Mouse (Mus musculus): ENCODE data around the gene Borcs5.

Gene Borcs5

DNA sequence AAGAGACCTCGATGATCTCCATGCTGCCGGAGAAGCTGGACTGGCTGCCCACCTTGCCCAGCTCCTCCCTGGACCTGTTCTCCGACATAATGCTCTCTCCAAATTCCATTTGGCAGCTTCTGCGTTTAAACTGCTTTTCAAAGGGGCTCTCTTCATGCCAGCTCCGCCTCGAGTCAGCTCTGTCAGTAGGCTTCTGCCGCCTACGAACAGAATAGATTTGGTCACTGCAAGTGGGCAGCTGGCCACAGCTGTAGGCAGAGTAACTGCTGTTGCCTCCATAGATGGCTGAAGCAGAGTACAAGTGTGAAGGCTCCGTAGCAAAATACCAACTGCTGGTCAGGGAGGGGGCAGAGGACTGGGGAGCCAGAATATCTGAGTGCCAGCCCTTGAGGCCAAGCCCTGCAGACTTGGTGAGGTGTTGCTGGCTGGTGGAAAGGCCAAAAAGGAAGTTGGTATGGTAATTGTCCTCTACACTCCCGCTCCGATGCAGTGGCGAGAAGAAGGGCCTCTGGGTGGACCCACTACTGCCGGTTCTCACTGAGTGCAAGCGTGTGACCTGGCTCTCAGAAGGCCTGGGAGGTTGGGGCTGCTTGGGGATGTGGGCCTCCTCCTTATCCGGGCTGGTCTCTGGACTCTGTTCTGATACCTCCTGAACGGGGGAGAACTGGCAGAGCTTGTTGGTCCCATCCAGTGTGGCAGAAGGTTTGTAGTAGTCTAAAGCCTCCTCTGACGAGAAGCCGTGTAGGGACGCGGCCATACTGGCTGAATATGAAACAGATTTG, 78.8 kb downstream of the Borcs5 start:
- DNase-seq (ENCODE audit: low spot score in 2 of 2) = no peak

DNA sequence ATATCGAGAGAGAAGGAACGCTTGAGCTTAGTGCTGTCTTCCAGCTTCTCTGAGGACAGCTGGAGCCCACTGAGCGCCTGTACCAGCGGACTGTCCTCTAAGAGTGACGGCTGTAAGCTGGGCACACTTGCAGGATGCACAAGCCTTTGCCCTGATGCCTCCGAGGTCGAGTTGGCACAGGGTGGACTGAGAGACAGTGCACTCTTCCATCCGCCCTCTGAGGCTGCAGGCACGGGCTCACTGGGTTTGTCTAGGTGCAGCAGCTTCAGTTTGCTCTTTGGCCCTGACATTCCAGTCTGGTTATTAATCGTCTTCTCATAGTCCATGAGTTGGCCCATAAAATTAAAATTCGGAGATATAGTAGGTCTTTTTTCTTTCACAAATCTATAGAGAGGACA, 79.4 kb downstream of the Borcs5 start:
- DNase-seq (ENCODE audit: low spot score in 2 of 2) = no peak

DNA sequence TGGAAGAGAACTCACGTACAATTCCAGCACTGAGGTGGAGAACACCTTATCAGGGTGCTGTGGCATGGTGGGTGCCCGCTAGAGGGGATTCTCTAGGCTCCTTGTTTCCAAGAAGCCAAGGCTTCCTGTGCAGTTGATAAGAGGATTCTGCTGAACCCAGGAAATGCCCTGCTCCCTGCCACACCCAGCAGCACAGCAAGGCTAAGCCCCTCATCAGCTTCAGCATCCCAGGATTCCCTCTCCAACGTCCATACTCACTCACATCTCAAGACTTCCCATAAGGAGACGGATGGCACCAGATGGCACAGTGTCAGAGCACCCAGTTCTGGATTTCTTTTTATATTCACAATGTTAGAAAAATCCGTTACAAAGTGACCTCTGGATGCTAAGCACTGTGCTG, 79.8 kb downstream of the Borcs5 start:
- DNase-seq (ENCODE audit: low spot score in 2 of 2) = no peak

DNA sequence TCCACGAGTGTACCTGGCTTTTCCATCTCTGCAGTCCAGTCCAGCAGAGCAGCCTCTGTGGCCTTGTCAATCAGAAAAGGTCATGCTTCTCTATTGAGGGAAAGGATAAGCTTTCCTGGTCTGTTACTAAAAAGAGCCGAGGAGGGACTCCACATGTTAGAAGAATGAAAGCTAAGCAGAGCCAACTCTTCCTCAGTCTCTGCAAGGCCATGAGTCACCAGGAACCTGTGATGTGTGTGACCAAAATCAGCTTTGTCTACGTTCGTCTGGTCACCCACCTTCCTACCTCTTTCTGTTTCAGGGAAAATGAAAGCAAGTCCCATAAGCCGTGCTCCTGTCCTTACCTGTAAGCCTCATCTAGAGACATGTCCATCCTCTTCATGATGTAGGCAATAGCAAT, 80.8 kb downstream of the Borcs5 start:
- no peak for DNase-seq (ENCODE audit: low spot score in 2 of 2)

DNA sequence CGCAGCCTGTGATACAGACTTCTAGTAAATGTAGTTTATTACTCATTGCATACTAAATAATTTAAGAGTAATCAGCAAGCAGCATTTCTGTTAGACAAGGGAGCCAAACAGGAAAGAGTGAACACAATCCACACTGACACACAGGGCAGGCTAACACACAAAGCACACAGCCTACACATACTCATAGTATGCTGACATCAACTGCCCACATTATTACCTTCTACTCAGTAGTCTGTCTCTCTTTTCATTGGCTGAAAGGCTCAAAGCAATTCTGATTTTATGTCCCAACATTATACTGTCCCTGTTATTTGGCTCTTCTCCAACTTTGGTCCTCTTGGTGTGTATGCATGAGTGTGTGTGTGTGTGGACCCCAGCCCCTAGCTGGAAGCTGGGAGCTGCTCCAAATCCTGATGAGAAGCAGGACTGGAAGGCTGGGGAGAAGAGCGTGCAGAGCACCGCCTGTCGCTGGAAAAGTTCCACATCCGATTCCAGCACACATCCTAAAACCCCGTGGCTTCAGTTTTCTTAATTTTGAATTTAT, 82.5 kb downstream of the Borcs5 start:
- DNase-seq (ENCODE audit: low spot score in 2 of 2) = no peak

DNA sequence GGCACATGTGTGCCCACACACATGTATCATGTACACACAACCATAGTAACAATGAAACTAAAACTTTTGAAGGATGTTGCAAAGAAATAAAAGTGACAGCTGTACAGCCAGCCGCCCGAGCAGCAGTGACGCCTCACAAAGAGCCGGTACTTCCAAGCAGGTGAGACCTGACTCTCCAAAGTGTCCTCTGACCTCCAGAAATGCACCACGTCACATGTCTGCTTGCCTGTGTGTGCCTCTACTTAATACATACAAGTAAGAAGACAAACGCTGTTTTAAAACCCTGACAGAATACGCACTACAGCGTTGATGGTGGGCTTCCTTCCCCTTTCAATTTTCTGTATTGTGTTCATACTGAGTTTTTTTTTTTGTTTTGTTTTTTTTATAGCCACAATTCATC, 83.6 kb downstream of the Borcs5 start:
- DNase-seq (ENCODE audit: low spot score in 2 of 2) = no peak

DNA sequence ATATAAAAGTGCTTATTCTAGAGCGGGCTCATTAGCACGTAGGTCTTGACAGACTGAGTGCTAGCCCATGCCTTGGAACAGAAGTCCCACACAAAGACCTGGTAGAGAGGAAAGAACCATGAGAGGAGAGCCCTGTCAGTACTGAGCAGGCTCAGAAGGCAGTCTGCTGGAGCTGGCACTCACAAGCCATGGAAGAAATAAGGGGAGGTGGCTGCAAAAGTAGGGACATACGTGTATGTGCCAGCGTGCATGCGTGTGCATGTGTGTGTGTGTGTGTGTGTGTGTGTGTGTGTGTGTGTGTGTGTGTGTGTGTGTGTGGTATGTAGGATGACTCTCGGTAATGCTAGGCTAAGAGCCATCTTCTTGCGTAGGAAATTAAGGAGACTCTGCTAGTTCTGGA, 84.0 kb downstream of the Borcs5 start:
- DNase-seq (ENCODE audit: low spot score in 2 of 2) = no peak

DNA sequence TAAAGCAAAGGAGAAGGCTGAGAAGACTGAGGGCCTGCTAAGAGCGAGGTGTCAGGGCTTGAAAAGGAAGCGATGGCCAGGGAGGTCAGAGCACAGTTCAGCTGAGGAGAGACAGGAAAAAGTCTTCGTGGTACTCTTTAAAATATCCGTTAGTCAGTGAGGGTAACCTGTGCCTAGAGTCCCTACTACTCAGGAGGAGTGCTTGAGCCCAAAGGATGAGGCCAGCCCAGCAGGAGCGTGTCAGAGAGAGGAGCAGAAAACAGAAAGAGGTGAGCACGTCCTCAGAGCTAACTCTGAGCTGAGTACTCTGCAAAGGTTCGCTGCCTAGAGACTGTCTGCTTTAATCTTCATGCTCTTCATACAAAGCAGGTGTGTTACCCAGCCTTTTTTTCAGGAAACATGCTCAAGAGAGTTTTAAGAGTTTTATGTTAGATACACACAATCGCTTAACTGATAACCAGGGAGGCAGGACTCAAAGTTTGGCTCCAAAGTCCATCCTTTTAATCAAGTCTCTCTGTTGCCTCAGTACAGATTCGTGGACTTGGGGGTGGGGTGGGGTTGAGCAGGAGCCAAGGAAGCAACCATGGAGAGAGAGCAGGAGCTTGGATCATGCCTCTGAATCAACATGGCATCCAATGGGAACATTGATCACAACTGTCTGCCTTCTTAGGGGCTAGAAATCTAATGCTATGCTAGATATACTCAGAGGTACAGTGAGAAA, 84.7 kb downstream of the Borcs5 start:
- DNase-seq (ENCODE audit: low spot score in 2 of 2) = no peak

DNA sequence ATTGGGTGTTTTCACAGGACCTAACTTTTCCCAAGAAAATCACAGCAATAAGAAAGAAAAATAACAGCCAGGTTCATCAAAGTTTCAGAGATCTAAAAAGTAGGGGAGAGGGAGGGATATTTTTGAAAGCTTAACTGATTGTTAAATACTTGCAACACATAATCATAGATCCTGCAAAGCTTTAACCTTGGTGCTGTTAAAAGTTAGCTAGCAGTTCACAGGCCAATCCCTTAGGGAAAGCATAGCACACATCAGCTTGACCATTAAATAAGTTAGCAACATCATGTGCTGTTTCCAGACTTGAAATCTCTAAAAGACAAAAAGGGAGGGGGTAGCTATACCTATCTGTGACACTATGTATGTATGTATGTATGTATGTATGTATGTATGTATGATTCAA, 86.1 kb downstream of the Borcs5 start:
- DNase-seq (ENCODE audit: low spot score in 2 of 2) = no peak

DNA sequence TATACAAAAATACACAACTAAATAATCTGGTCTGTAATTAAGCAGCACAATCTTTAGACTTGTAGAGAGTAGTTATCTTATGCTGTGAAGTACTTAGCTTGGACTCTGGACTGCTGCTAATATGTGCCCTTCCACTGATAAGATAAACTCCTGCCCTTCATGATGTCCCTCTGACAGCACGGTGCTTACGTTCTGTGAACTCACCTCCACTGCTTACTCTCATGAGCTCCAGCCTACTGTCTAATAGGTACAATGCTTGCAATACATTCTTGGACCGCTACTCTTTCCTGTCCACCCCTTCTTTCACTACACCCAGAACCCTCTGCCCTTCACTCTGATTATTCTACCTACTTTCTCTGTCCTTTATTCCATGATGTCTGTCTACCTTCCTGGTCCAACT, 91.7 kb downstream of the Borcs5 start:
- DNase-seq (ENCODE audit: low spot score in 2 of 2) = no peak

DNA sequence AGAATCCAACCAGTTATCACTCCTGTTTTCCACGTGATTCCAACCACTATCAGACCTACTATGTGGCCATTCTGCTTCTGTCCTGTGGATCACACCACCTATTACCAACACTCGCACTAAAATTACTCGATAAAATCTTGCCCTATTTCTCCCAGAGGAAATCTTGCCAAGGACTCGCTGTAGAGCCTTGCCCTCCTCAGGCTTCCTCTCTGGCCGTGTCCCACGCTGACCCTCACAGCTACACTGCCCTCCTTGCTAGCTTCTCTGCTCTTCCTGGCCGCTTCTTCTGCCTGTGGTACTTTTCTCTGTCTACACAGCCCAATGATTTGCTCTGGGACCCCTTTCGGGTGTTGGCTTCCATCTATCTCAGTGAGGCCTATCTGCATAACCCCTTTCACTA, 93.5 kb downstream of the Borcs5 start:
- no peak for DNase-seq (ENCODE audit: low spot score in 2 of 2)

DNA sequence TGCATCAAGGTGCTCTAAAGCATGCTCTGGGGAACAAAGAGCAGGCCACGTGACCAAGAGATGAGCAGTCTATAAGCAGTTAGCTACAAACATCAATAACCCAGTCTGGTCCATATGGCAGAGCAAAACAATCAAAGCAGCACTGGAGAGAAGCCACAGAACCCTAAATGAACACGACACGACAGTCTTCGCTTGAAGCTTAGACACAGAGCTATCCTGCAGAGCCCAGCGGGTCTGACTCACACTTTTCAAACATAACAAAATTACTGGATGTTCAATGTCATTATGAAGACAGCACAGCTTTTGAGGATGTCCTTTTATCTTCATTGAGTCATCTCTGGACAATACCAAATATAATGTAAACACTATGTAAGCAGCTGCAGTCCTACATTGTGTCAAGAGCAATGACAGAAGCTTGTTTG, 94.5 kb downstream of the Borcs5 start:
- DNase-seq (ENCODE audit: low spot score in 2 of 2) = no peak

DNA sequence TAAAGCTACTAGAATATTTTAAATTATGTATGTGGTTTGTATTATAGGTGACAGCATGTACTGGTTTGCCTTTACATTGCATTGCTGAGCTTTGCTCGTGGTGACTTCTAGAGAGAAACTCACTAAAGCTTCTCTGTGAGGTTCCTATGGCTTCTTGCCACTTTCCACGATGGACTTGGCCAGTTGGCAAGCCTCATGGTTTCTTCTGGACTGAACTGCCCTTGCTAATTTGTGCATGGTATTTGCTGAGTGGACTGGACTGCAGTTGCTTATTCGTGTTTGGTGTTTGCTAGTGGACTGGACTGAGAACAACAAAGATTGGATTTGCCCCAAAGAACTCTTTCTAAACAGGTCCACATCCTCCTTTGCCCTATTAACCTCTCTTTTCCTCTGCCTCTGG, 97.5 kb downstream of the Borcs5 start:
- DNase-seq (ENCODE audit: low spot score in 2 of 2) = no peak

DNA sequence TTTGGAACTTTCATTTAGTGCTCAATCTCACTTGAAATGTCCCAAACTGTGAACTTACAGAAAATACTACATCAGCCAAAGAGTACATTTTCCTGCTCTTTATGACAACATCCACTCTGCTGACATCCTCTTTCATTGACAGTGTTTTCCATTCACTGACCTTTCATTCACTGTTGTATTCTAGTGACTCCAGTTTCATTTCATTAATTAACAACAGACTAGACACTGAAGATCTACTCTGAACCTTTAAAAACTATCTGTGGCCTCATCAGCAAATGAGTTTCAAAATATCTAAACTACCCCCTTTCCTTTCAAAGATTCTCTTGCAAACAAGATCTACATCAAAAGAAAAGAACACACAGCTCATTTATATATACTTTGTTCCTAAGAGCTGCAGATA, 104.3 kb downstream of the Borcs5 start:
- DNase-seq (ENCODE audit: low spot score in 2 of 2) = no peak

DNA sequence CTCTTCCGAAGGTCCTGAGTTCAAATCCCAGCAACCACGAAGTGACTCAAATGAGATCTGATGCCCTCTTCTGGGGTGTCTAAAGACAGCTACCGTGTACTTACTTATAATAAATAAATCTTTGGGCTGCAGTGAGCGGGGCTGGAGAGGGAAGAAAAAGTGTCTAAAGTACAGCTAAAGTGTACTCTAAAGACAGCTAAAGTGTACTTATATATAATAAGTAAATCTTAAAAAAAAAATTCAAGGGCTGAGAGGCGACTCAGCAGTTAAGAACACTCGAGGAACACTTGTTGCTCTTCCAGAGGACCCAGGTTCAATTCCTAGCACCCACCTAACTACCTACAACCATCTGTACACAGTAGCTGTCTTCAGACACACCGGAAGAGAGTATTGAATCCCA, 106.6 kb downstream of the Borcs5 start:
- DNase-seq (ENCODE audit: low spot score in 2 of 2) = no peak

DNA sequence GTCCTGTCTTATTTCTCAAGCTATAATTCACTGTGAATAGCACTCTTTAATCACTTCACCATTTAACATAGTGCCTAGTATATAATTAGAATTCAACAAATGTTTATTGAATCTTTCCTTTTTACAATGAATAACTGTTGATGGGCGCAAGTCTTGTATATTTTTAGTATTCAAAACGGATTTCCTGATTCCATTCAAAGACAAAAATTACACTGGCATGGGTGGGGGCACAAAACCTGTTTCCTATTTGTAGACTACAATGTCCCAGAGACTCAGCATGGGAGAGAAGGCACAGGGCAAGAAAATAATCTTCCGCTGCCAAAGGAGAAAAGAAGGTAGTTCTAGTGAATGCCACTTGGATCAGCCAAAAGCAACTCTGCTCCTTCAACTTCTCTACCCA, 108.8 kb downstream of the Borcs5 start:
- DNase-seq (ENCODE audit: low spot score in 2 of 2) = no peak

DNA sequence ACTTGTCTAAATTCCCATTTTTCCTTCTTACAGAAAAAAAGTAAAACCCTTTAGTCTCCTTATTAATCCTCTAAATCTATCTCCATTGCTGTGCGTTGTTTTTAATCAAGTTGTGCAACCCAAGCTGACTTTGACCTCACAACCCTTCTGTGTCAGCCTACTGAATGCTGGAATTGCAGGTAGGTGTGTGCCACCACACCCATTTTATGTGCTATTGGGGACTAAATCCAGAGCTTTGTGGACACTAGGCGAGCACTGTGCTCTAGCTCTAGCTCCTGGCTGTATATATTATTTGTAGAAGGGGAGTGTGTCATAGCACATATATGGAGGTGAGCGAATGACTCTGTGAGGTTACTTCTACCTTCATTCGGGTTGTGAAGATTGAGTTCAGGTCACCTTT, 111.8 kb downstream of the Borcs5 start:
- DNase-seq (ENCODE audit: low spot score in 2 of 2) = no peak

DNA sequence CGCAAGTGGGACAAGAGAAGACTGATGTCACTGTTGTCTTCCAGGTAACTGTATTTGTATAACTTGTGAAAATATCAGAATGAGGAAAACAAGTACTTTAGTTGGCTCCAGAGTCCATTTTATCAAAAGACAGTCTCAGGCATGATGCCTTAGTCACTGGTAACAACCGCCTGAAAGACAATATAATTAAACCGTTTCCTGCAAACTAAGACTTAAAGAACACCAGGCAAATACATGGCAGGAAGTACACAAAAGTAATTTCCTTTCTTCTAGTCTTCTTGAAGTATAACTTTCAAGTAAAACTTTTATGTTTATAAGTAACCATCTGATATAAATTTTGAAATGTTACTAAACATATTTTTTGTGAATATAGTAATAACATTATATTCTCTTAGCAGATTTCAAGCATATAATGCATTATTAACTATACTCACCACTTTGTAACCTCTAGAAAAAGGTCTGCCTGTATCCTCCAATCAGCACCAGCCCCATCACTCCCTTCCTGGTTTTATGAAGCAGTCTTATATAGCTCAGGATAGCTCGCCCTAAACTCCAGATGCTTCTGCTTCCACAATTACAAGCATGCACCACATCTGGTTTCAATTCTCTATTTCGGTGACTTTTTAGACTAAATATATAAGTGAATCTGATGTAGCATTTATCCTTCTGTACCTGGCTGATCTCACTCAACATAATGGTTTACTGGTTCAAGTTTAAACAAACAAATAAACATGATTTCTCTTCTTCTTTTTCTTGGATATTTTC, 112.8 kb downstream of the Borcs5 start:
- no peak for DNase-seq (ENCODE audit: low spot score in 2 of 2)

DNA sequence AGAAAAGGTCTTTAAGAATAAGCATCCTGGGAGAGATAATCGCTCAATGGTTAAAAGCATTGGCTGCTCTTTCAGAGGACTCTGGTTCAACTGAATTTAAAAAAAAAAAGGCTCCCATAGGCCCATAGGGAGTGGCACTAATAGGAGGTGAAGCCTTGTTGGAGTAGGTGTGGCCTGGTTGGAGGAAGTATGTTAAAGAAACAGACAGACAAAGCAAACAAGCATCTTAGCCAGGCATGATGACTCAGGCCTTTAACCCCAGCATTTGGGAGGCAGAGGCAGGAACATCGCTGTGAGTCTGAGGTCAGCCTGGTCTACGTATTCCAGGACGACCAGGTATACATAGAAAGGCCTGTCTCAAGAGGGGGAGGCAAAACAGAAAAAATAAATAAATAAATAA, 114.1 kb downstream of the Borcs5 start:
- no peak for DNase-seq (ENCODE audit: low spot score in 2 of 2)

DNA sequence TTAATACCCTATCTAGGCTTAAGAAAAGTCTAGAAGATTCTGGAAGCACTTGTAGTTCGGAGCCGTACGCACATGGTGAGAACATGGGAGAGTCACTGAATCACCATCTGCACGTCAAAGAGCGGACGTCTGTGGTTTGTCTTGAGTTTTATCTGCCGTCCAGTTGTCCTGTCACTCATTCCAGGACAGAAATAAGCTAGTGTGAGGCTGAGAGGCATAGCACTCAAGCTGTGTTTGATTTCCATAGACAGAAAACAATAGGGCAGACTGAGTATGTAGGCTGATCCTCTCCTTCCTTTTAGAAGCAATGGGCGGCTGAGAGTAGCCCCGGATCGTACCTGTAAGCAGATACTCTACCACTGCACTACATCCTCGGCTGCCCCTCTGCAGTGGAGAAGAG, 114.5 kb downstream of the Borcs5 start:
- DNase-seq (ENCODE audit: low spot score in 2 of 2) = no peak

DNA sequence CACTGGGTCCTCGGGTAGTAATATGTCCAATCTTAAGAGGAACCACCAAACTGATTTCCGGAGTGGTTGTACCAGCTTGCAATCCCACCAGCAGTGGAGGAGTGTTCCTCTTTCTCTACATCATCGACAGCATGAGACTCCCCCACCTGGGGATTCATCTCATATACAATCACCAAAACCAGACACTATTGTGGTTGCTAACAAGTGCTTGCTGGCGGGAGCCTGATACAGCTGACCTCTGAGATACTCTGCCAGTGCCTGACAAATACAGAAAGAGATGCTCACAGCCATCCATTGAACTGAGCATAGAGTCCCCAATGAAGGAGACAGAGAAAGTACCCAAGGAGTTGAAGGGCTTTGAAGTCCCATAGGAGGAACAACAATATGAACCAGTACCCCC, 116.7 kb downstream of the Borcs5 start:
- DNase-seq (ENCODE audit: low spot score in 2 of 2) = no peak

All from cerebellum, postnatal 4 days (tissue).